Mouse (Mus musculus) kidney, embryonic 16.5 days (tissue): ENCODE data around the gene Ccnq. TPM values are rescaled to one million over a fixed set of nuclear protein-coding genes. Genes with fewer than 3 reads are reported as not detected.

Experiments
- ATAC-seq: fragments of 200-750 bp; cut with Nextera tagmentation; 2 replicates; pipeline ENCODE4 v1.8.0; 2017; ENCODE audit warnings: moderate TSS enrichment; ENCODE audit not compliant: low FRiP score, low TSS enrichment
- H3K27ac ChIP-seq: fragments of 300-500 bp; sonication (generic); 2 replicates; pipeline ENCODE4 v1.5.1; 2014; ENCODE audit warnings: low read length
- H3K27me3 ChIP-seq: fragments of 300-500 bp; sonication (generic); 2 replicates; pipeline ENCODE4 v1.6.1; 2014; ENCODE audit warnings: low read length, control low read depth, mixed read lengths; ENCODE audit not compliant: insufficient read depth
- H3K36me3 ChIP-seq: fragments of 300-500 bp; sonication (generic); 2 replicates; pipeline ENCODE4 v1.6.1; 2014; ENCODE audit warnings: low read length, control low read depth, mixed read lengths; ENCODE audit not compliant: insufficient read depth
- H3K4me1 ChIP-seq: fragments of 300-500 bp; sonication (generic); 2 replicates; pipeline ENCODE4 v1.6.1; 2014; ENCODE audit warnings: low read length, control low read depth, mixed read lengths; ENCODE audit not compliant: insufficient read depth
- H3K4me2 ChIP-seq: fragments of 300-500 bp; sonication (generic); replicated peaks from 2 replicates; pipeline ENCODE4 v1.6.1; 2014; ENCODE audit warnings: low read depth, low read length
- H3K4me3 ChIP-seq: fragments of 300-500 bp; sonication (generic); 2 replicates; pipeline ENCODE4 v1.5.1; 2014; ENCODE audit warnings: mild to moderate bottlenecking, low read length
- H3K9ac ChIP-seq: fragments of 300-500 bp; sonication (generic); replicated peaks from 2 replicates; pipeline ENCODE4 v1.6.1; 2014; ENCODE audit warnings: low read length
- H3K9me3 ChIP-seq: fragments of 300-500 bp; sonication (generic); 2 replicates; pipeline ENCODE4 v1.6.1; 2016; ENCODE audit warnings: low read length, control low read depth
- WGBS: fragments of 180-500 bp; shearing (Covaris S2); extraction: QIAGEN DNeasy Blood & Tissue Kit; methylation state at CpG from one replicate; pipeline ENCODE4 v1.1.7; 2014; 5-methylcytosine and 5-hydroxymethylcytosine counted together
- polyA plus RNA-seq: library from polyadenylated mRNA; unstranded; fragments of >200 nt; fragmentation: Nextera tagmentation; extraction: Ambion mirVana; gene quantifications from 2 replicates; pipeline ENCODE4 v1.2.1, GENCODE M21; 2015

The Ccnq gene
- 44.1 and 47.0 TPM in 2 replicates for polyA plus RNA-seq

- 10% methylated on average over 54 of the region's 59 CpGs for WGBS
- no peaks in the 10 kb centered on the region for H3K9me3 ChIP-seq
- ATAC-seq = peak; percentile 92
Observed at GRCm38 (mm10) chr11:78750885-78751842, at the start of gene Ccnq. Gene Ccnq, minus strand, starts transcription at chr11:78751729.

GRCm38 (mm10) chr11:78801094-78801493 is 49.6 kb upstream of the Ccnq start:
- WGBS = 93% methylated on average over 4 of the region's 4 CpGs
- no peak for ATAC-seq

More at GRCm38 (mm10) chr11:78750885-78751842, at the start of gene Ccnq:
- Histone ChIP-seq H3K27me3 (no peaks in the 10 kb centered on the region), H3K4me1 (peaks cover 7% of the 10 kb centered on the region), H3K9ac (peak within 1 kb of the TSS; percentile 80), H3K27ac (peak within 1 kb of the TSS; percentile 25; the same call in 1 of the 2 replicates), H3K4me2 (peak within 1 kb of the TSS; percentile 70), H3K36me3 (no peaks in the 10 kb centered on the region; the same call in 1 of the 2 replicates), H3K4me3 (peak within 1 kb of the TSS; percentile 60)

DNA sequence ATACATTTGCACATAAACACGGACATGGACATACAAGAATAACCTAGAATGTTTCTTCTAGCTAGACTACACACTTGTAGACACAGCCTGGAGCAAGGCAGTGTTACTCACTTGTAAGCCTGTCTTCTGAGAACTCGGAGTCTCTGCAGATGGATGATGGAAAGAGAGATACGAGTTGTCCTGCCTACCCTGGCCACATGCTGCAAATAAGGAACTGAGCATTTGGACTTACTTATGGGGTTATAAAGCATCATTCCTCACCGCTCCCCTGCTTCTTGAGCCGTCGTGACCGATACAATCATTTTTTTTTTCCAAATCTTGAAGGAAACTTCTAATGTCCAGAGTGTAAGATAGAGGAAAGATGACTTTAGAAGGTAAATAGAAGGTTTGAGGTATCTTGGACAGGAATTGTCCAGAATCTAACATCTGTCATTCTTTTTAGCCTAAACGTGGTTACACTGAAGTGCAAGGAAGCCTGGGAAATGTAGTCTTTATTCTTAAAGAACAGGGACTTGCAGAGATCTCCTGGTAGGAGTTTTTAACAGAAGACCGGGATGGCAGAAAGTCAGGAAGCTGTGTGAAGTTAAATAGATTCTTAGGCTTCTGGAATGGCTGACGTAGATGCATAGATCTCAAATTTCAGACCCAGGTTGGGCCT is 44.7 kb upstream of the Ccnq start:
- ATAC-seq = no peak
- Histone ChIP-seq H3K4me1 (peaks cover 11% of the 10 kb centered on the region; the same call in 1 of the 2 replicates), H3K9me3 (no peaks in the 10 kb centered on the region), H3K27ac (no peak overlapping the region), H3K27me3 (no peaks in the 10 kb centered on the region), H3K4me2 (no peak overlapping the region), H3K36me3 (no peaks in the 10 kb centered on the region), H3K9ac (no peak overlapping the region), H3K4me3 (no peak overlapping the region)
- 74% methylated on average over 10 of the region's 10 CpGs for WGBS

More at GRCm38 (mm10) chr11:78801094-78801493, 49.6 kb upstream of the Ccnq start:
- no peak overlapping the region for H3K4me3 ChIP-seq
- no peaks in the 10 kb centered on the region for H3K9me3 ChIP-seq
- H3K4me2 ChIP-seq = no peak overlapping the region
- H3K4me1 ChIP-seq = no peaks in the 10 kb centered on the region
- no peak overlapping the region for H3K9ac ChIP-seq
- no peaks in the 10 kb centered on the region for H3K36me3 ChIP-seq
- no peaks in the 10 kb centered on the region for H3K27me3 ChIP-seq
- H3K27ac ChIP-seq = no peak overlapping the region

DNA sequence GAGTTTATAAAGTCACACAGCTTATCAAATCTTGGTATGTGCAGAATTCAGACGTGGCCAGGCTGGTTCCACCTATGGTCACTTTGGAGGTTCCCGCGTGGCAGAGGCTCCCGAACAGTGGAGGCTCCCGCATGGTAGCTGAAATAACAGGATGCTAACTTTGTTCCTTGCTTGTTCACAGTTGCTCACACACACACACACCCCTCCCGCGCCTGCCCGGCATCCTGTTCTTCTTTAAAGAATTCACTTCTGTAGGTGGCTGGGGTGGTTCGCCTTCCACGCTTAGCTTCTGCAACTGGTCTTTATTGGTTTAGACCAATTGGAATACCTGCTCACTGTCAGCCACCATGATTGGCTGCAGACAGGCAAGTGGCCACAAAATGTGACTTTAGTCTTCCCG is 41.6 kb upstream of the Ccnq start:
- H3K27ac ChIP-seq = no peak overlapping the region
- no peaks in the 10 kb centered on the region for H3K9me3 ChIP-seq
- no peaks in the 10 kb centered on the region for H3K27me3 ChIP-seq
- H3K36me3 ChIP-seq = no peaks in the 10 kb centered on the region
- no peak overlapping the region for H3K4me3 ChIP-seq
- H3K9ac ChIP-seq = no peak overlapping the region
- H3K4me2 ChIP-seq = peak overlapping the region; percentile 49; the same call in 1 of the 2 replicates
- H3K4me1 ChIP-seq = peaks cover 14% of the 10 kb centered on the region; the same call in 1 of the 2 replicates
- 81% methylated on average over 11 of the region's 11 CpGs for WGBS
- ATAC-seq = no peak

GRCm38 (mm10) chr11:78792465-78792864 is 40.9 kb upstream of the Ccnq start:
- Histone ChIP-seq H3K36me3 (no peaks in the 10 kb centered on the region), H3K4me3 (peak overlapping the region; percentile 15; the same call in 1 of the 2 replicates)
- ATAC-seq = no peak

DNA sequence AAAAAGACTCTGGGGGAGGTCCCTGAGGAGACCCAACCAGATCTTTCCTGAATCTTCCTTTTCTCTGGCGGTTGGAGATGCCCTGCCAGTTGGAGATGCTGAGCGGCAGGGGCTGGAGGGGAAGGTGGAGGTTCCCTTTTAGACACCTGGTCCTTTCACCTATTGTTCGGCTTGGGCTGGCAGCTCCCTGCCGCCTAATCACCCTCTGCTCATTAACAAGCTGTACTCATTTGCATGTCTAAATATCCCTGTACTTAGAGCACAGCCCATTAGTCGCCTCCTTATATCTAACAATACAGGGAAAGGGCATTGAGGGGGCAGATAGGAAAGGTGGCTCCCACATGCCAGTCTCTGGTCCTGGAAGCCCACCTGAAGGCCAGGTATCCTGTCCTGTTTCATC is 40.5 kb upstream of the Ccnq start:
- no peak for ATAC-seq
- no peaks in the 10 kb centered on the region for H3K9me3 ChIP-seq
- WGBS = 43% methylated on average over 5 of the region's 5 CpGs
- peak overlapping the region; percentile 49; the same call in 1 of the 2 replicates for H3K4me2 ChIP-seq
- peaks cover 14% of the 10 kb centered on the region; the same call in 1 of the 2 replicates for H3K4me1 ChIP-seq
- no peak overlapping the region for H3K4me3 ChIP-seq
- H3K9ac ChIP-seq = 0 out of 2 replicates have a peak overlapping the region, but pooled peaks have one; percentile 24
- no peaks in the 10 kb centered on the region for H3K36me3 ChIP-seq
- peak overlapping the region; percentile 80 for H3K27ac ChIP-seq
- H3K27me3 ChIP-seq = no peaks in the 10 kb centered on the region

More at GRCm38 (mm10) chr11:78792465-78792864, 40.9 kb upstream of the Ccnq start:
- H3K27me3 ChIP-seq = no peaks in the 10 kb centered on the region
- peaks cover 14% of the 10 kb centered on the region; the same call in 1 of the 2 replicates for H3K4me1 ChIP-seq
- peak overlapping the region; percentile 49 for H3K4me2 ChIP-seq
- H3K9ac ChIP-seq = 0 out of 2 replicates have a peak overlapping the region, but pooled peaks have one; percentile 24
- no peaks in the 10 kb centered on the region for H3K9me3 ChIP-seq
- peak overlapping the region; percentile 80 for H3K27ac ChIP-seq
- WGBS = 25% methylated on average over 11 of the region's 11 CpGs

- 0 out of 2 replicates have a peak overlapping the region, but pooled peaks have one; percentile 24 for H3K9ac ChIP-seq
- H3K27me3 ChIP-seq = no peaks in the 10 kb centered on the region
- H3K36me3 ChIP-seq = no peaks in the 10 kb centered on the region
- H3K9me3 ChIP-seq = no peaks in the 10 kb centered on the region
- 26% methylated on average over 4 of the region's 4 CpGs for WGBS
- no peak overlapping the region for H3K4me2 ChIP-seq
- peak overlapping the region; percentile 80 for H3K27ac ChIP-seq
- ATAC-seq = peak; percentile 44; the same call in 1 of the 2 replicates
- H3K4me1 ChIP-seq = peaks cover 14% of the 10 kb centered on the region; the same call in 1 of the 2 replicates
- no peak overlapping the region for H3K4me3 ChIP-seq
Observed at GRCm38 (mm10) chr11:78791582-78791981, 40.1 kb upstream of the Ccnq start.

GRCm38 (mm10) chr11:78789370-78790060 is 38.0 kb upstream of the Ccnq start:
- 84% methylated on average over 11 of the region's 11 CpGs for WGBS
- ATAC-seq = no peak

DNA sequence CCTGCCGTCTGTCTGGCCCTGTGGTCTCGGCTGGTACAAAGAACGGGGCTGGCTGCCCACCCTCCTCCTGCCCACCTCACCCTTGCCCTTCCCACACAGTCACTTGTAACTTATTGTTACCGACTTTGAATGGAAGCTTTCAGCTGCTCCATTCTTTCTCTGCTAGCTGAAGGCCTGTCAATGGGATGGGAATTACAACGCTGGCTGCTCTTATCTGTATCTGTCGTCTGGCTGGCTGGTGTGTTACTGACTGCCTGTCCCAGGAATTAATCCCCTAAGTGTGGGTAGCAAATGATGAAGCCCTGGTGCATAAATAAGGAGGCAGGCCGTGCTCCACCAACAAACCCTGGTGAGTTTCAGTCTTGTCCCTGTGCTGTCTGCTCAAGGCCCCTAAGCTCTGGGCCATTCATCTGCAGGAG is 34.5 kb upstream of the Ccnq start:
- Histone ChIP-seq H3K4me1 (peaks cover 1% of the 10 kb centered on the region; the same call in 1 of the 2 replicates), H3K4me2 (no peak overlapping the region), H3K9ac (no peak overlapping the region), H3K4me3 (no peak overlapping the region), H3K36me3 (no peaks in the 10 kb centered on the region), H3K27ac (no peak overlapping the region), H3K9me3 (no peaks in the 10 kb centered on the region), H3K27me3 (no peaks in the 10 kb centered on the region)
- WGBS = 55% methylated on average over 7 of the region's 7 CpGs
- no peak for ATAC-seq

More at GRCm38 (mm10) chr11:78789370-78790060, 38.0 kb upstream of the Ccnq start:
- H3K4me1 ChIP-seq = peaks cover 14% of the 10 kb centered on the region; the same call in 1 of the 2 replicates
- H3K36me3 ChIP-seq = no peaks in the 10 kb centered on the region
- no peaks in the 10 kb centered on the region for H3K27me3 ChIP-seq
- no peak overlapping the region for H3K4me2 ChIP-seq
- no peak overlapping the region for H3K9ac ChIP-seq
- H3K4me3 ChIP-seq = no peak overlapping the region
- H3K9me3 ChIP-seq = no peaks in the 10 kb centered on the region
- no peak overlapping the region for H3K27ac ChIP-seq
